Mouse (Mus musculus) heart, embryonic 11.5 days (tissue): ENCODE data around the gene Clmn. TPM values are rescaled to one million over a fixed set of nuclear protein-coding genes. Genes with fewer than 3 reads are reported as not detected.

Experiments used
- ATAC-seq: fragments of 200-750 bp; cut with Nextera tagmentation; replicated peaks from 2 replicates; pipeline ENCODE4 v1.8.0; 2017; ENCODE audit warnings: moderate library complexity; ENCODE audit not compliant: insufficient number of reproducible peaks, low FRiP score, low TSS enrichment
- H3K27ac ChIP-seq: fragments of 300-500 bp; sonication (generic); 2 replicates; pipeline ENCODE4 v1.5.1; 2014; ENCODE audit warnings: mild to moderate bottlenecking, low read depth, low read length
- H3K27me3 ChIP-seq: fragments of 300-500 bp; sonication (generic); 2 replicates; pipeline ENCODE4 v1.6.1; 2014; ENCODE audit warnings: mild to moderate bottlenecking, low read length, mixed read lengths; ENCODE audit not compliant: control insufficient read depth, insufficient read depth
- H3K36me3 ChIP-seq: fragments of 300-500 bp; sonication (generic); 2 replicates; pipeline ENCODE4 v1.6.1; 2014; ENCODE audit warnings: mild to moderate bottlenecking, low read length, moderate library complexity, mixed read lengths; ENCODE audit not compliant: control insufficient read depth, insufficient read depth
- H3K4me1 ChIP-seq: fragments of 300-500 bp; sonication (generic); 2 replicates; pipeline ENCODE4 v1.6.1; 2014; ENCODE audit warnings: low read length; ENCODE audit not compliant: control insufficient read depth, insufficient read depth
- H3K4me2 ChIP-seq: fragments of 300-500 bp; sonication (generic); 2 replicates; pipeline ENCODE4 v1.6.1; 2014; ENCODE audit warnings: mild to moderate bottlenecking, moderate library complexity
- H3K4me3 ChIP-seq: fragments of 300-500 bp; sonication (generic); 2 replicates; pipeline ENCODE4 v1.5.1; 2014; ENCODE audit warnings: low read depth, low read length
- H3K9ac ChIP-seq: fragments of 300-500 bp; sonication (generic); 2 replicates; pipeline ENCODE4 v1.6.1; 2014; ENCODE audit warnings: mild to moderate bottlenecking, low read depth, low read length, moderate library complexity
- H3K9me3 ChIP-seq: fragments of 300-500 bp; sonication (generic); replicated peaks from 2 replicates; pipeline ENCODE4 v1.6.1; 2016; ENCODE audit warnings: low read length; ENCODE audit not compliant: control insufficient read depth
- WGBS: fragments of 180-500 bp; shearing (Covaris S2); extraction: QIAGEN DNeasy Blood & Tissue Kit; methylation state at CpG from one replicate; pipeline ENCODE4 v1.1.7; 2014; ENCODE audit not compliant: insufficient replicate concordance; 5-methylcytosine and 5-hydroxymethylcytosine counted together
- polyA plus RNA-seq: library from polyadenylated mRNA; unstranded; fragments of >200 nt; fragmentation: Nextera tagmentation; extraction: Ambion mirVana; gene quantifications from 2 replicates; pipeline ENCODE4 v1.2.1, GENCODE M21; 2014

The Clmn gene
- polyA plus RNA-seq, 1 experiment from 2014 or later: 1.5 TPM

GRCm38 (mm10) chr12:104796635-104797378, 68.1 kb downstream of the Clmn start:
- WGBS: 76% methylated on average over 11 of the region's 11 CpGs
- H3K36me3 ChIP-seq: 0 out of 2 replicates have a peak, but pooled peaks cover 3% of the 10 kb centered on the region
- no peaks in the 10 kb centered on the region for H3K27me3 ChIP-seq
- no peak overlapping the region for H3K9ac ChIP-seq
- no peaks in the 10 kb centered on the region for H3K4me1 ChIP-seq
- no peak for ATAC-seq
- H3K4me2 ChIP-seq: no peak overlapping the region
- no peak overlapping the region for H3K27ac ChIP-seq
- H3K4me3 ChIP-seq: no peak overlapping the region
- peaks cover 8% of the 10 kb centered on the region for H3K9me3 ChIP-seq

- ATAC-seq: no peak
- Histone ChIP-seq H3K36me3 (0 out of 2 replicates have a peak, but pooled peaks cover 3% of the 10 kb centered on the region), H3K9me3 (peaks cover 8% of the 10 kb centered on the region), H3K4me3 (no peak overlapping the region), H3K27ac (no peak overlapping the region), H3K4me2 (no peak overlapping the region), H3K4me1 (no peaks in the 10 kb centered on the region), H3K9ac (no peak overlapping the region), H3K27me3 (no peaks in the 10 kb centered on the region)
- WGBS: 63% methylated on average over 5 of the region's 5 CpGs
Measured at GRCm38 (mm10) chr12:104794957-104795356, 69.9 kb downstream of the Clmn start.

- no peaks in the 10 kb centered on the region for H3K36me3 ChIP-seq
- ATAC-seq: no peak
- peaks cover 6% of the 10 kb centered on the region for H3K9me3 ChIP-seq
- no peaks in the 10 kb centered on the region for H3K27me3 ChIP-seq
- no peak overlapping the region for H3K27ac ChIP-seq
- no peak overlapping the region for H3K4me3 ChIP-seq
- H3K4me2 ChIP-seq: no peak overlapping the region
- no peak overlapping the region for H3K9ac ChIP-seq
- H3K4me1 ChIP-seq: no peaks in the 10 kb centered on the region
- WGBS: 60% methylated on average over 12 of the region's 12 CpGs
Measured at GRCm38 (mm10) chr12:104793486-104793885, 71.4 kb downstream of the Clmn start.

DNA sequence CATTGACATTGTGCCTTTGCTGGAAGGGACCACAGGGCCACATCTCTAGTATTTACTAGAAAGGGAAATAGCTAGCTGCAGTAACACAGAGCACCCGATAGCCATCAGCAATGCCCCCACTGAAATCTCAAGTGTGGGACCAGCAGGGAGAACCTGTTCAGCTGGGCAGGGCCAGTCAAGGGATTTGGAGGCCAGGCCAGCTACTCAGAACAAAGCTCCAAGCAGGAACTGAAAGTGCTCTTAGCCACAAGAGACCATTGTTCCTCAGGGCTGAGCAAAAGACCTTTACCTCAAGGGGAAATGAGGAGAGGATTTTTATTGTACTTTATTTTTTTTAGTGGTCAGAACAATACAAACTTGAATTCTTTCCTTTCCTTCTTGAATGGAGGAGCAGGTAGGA, 87.3 kb downstream of the Clmn start:
- Histone ChIP-seq H3K9me3 (no peaks in the 10 kb centered on the region), H3K27ac (no peak overlapping the region), H3K27me3 (no peaks in the 10 kb centered on the region), H3K9ac (no peak overlapping the region), H3K4me1 (no peaks in the 10 kb centered on the region), H3K4me2 (no peak overlapping the region), H3K36me3 (no peaks in the 10 kb centered on the region), H3K4me3 (no peak overlapping the region)
- no peak for ATAC-seq
- WGBS: 92% methylated on average over 1 of the region's 1 CpGs

GRCm38 (mm10) chr12:104771941-104772340, 92.9 kb downstream of the Clmn start:
- Histone ChIP-seq H3K36me3 (no peaks in the 10 kb centered on the region), H3K4me1 (no peaks in the 10 kb centered on the region), H3K9ac (no peak overlapping the region), H3K27ac (no peak overlapping the region), H3K9me3 (no peaks in the 10 kb centered on the region), H3K4me3 (no peak overlapping the region), H3K4me2 (no peak overlapping the region), H3K27me3 (no peaks in the 10 kb centered on the region)
- ATAC-seq: no peak
- WGBS: 71% methylated on average over 2 of the region's 2 CpGs

DNA sequence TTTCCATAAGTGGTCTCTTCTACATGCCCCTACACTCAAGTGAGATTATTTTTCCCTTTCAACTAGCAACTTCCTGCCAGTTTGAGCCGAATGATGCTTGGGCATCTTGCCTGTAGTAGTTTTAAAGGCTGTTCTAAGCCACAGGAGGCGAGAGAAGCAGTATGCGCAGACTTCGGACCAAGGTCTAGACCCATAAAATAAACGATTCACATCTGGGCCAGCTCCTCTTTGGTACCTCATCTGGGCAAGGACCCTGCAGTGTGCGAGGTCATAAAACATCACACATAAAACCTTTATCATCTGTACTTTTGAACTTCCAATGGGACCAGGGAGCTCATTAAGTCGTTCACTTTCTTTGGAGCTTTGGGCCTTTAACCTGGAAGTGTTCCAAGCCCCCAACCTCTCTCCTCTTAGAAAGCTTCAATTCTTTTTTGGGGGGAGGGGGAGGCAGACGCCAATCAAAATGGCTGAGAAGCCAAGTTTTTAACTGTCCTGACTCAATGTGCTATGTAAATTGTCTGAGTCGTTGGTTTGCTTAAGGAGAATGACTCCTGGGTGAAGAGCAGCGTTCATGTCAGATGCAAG, 95.6 kb downstream of the Clmn start:
- Histone ChIP-seq H3K9me3 (no peaks in the 10 kb centered on the region), H3K4me3 (no peak overlapping the region), H3K4me2 (no peak overlapping the region), H3K27ac (no peak overlapping the region), H3K4me1 (no peaks in the 10 kb centered on the region), H3K27me3 (no peaks in the 10 kb centered on the region), H3K36me3 (no peaks in the 10 kb centered on the region), H3K9ac (no peak overlapping the region)
- ATAC-seq: no peak
- WGBS: 75% methylated on average over 10 of the region's 10 CpGs

GRCm38 (mm10) chr12:104767183-104767582, 97.7 kb downstream of the Clmn start:
- H3K36me3 ChIP-seq: no peaks in the 10 kb centered on the region
- no peak overlapping the region for H3K4me2 ChIP-seq
- 71% methylated on average over 4 of the region's 4 CpGs for WGBS
- H3K4me3 ChIP-seq: no peak overlapping the region
- H3K27me3 ChIP-seq: no peaks in the 10 kb centered on the region
- no peak for ATAC-seq
- no peaks in the 10 kb centered on the region for H3K9me3 ChIP-seq
- no peak overlapping the region for H3K9ac ChIP-seq
- H3K27ac ChIP-seq: no peak overlapping the region
- H3K4me1 ChIP-seq: no peaks in the 10 kb centered on the region

- no peak overlapping the region for H3K9ac ChIP-seq
- no peaks in the 10 kb centered on the region for H3K9me3 ChIP-seq
- H3K36me3 ChIP-seq: no peaks in the 10 kb centered on the region
- no peaks in the 10 kb centered on the region for H3K27me3 ChIP-seq
- H3K4me1 ChIP-seq: no peaks in the 10 kb centered on the region
- H3K4me3 ChIP-seq: no peak overlapping the region
- no peak overlapping the region for H3K27ac ChIP-seq
- 78% methylated on average over 7 of the region's 7 CpGs for WGBS
- ATAC-seq: no peak
- H3K4me2 ChIP-seq: no peak overlapping the region
Measured at GRCm38 (mm10) chr12:104765761-104766160, 99.1 kb downstream of the Clmn start.

- no peak for ATAC-seq
- whole genome bisulfite sequencing: 65% methylated on average over 5 of the region's 5 CpGs
Measured at GRCm38 (mm10) chr12:104765116-104765515, 99.8 kb downstream of the Clmn start.

More at GRCm38 (mm10) chr12:104765116-104765515, 99.8 kb downstream of the Clmn start:
- Histone ChIP-seq H3K36me3 (no peaks in the 10 kb centered on the region), H3K4me3 (no peak overlapping the region), H3K27me3 (no peaks in the 10 kb centered on the region), H3K9me3 (no peaks in the 10 kb centered on the region), H3K27ac (no peak overlapping the region), H3K9ac (no peak overlapping the region), H3K4me1 (no peaks in the 10 kb centered on the region), H3K4me2 (no peak overlapping the region)
